Mouse (Mus musculus) limb, embryonic 11.5 days (tissue): ENCODE results near the gene F830045P16Rik. TPM values are rescaled to one million over a fixed set of nuclear protein-coding genes. Genes with fewer than 3 reads are reported as not detected.

Experiments used
- ATAC-seq: fragments of 200-750 bp; cut with Nextera tagmentation; 2 replicates; pipeline ENCODE4 v1.8.0; 2017; ENCODE audit warnings: low read depth; ENCODE audit not compliant: insufficient number of reproducible peaks, low FRiP score, low TSS enrichment
- DNase-seq: peaks from one replicate; pipeline ENCODE4 v3.0.0-alpha.2; 2015; ENCODE audit warnings: low spot score
- H3K27ac ChIP-seq: fragments of 300-500 bp; sonication (generic); replicated peaks from 2 replicates; pipeline ENCODE4 v1.5.1; 2014; ENCODE audit warnings: low read depth, mild to moderate bottlenecking, low read length
- H3K27me3 ChIP-seq: fragments of 300-500 bp; sonication (generic); 2 replicates; pipeline ENCODE4 v1.6.1; 2014; ENCODE audit warnings: mild to moderate bottlenecking, low read length, mixed read lengths; ENCODE audit not compliant: control insufficient read depth, insufficient read depth
- H3K36me3 ChIP-seq: fragments of 300-500 bp; sonication (generic); 2 replicates; pipeline ENCODE4 v1.6.1; 2014; ENCODE audit warnings: mild to moderate bottlenecking, low read length, moderate library complexity, mixed read lengths; ENCODE audit not compliant: control insufficient read depth, insufficient read depth
- H3K4me1 ChIP-seq: fragments of 300-500 bp; sonication (generic); 2 replicates; pipeline ENCODE4 v1.6.1; 2014; ENCODE audit warnings: low read length, mixed read lengths; ENCODE audit not compliant: control insufficient read depth, insufficient read depth
- H3K4me2 ChIP-seq: fragments of 300-500 bp; sonication (generic); 2 replicates; pipeline ENCODE4 v1.6.1; 2014; ENCODE audit warnings: low read depth, mild to moderate bottlenecking, moderate library complexity; ENCODE audit not compliant: severe bottlenecking
- H3K4me3 ChIP-seq: fragments of 300-500 bp; sonication (generic); 2 replicates; pipeline ENCODE4 v1.5.1; 2014; ENCODE audit warnings: low read depth, low read length
- H3K9ac ChIP-seq: fragments of 300-500 bp; sonication (generic); 2 replicates; pipeline ENCODE4 v1.6.1; 2014; ENCODE audit warnings: mild to moderate bottlenecking, low read length
- H3K9me3 ChIP-seq: fragments of 300-500 bp; sonication (generic); 2 replicates; pipeline ENCODE4 v1.6.1; 2016; ENCODE audit warnings: low read length; ENCODE audit not compliant: control insufficient read depth
- WGBS: fragments of 180-500 bp; shearing (Covaris S2); extraction: QIAGEN DNeasy Blood & Tissue Kit; methylation state at CpG from one replicate; pipeline ENCODE4 v1.1.7; 2014; 5-methylcytosine and 5-hydroxymethylcytosine counted together
- polyA plus RNA-seq: library from polyadenylated mRNA; unstranded; fragments of >200 nt; fragmentation: Nextera tagmentation; extraction: Ambion mirVana; gene quantifications from 2 replicates; pipeline ENCODE4 v1.2.1, GENCODE M21; 2014

Gene F830045P16Rik
- polyA plus RNA-seq, 1 experiment from 2014 or later, result not detected

- H3K9me3 ChIP-seq, result no peaks in the 10 kb centered on the region
- no peak overlapping the region for H3K27ac ChIP-seq
- peaks cover 17% of the 10 kb centered on the region for H3K27me3 ChIP-seq
- no peak overlapping the region for H3K9ac ChIP-seq
- no peak for ATAC-seq
- H3K4me3 ChIP-seq, result no peak overlapping the region
- H3K4me1 ChIP-seq, result peaks cover 25% of the 10 kb centered on the region
- H3K36me3 ChIP-seq, result no peaks in the 10 kb centered on the region
- no peak for DNase-seq
- 86% methylated on average over 4 of the region's 4 CpGs for WGBS
- H3K4me2 ChIP-seq, result no peak overlapping the region
Measured at GRCm38 (mm10) chr2:129537926-129538325, 1.5 kb upstream of the F830045P16Rik start.

- Histone ChIP-seq H3K4me3 (no peak overlapping the region), H3K4me2 (no peak overlapping the region), H3K9me3 (no peaks in the 10 kb centered on the region), H3K4me1 (peaks cover 25% of the 10 kb centered on the region), H3K27ac (no peak overlapping the region), H3K36me3 (no peaks in the 10 kb centered on the region), H3K9ac (no peak overlapping the region), H3K27me3 (peaks cover 15% of the 10 kb centered on the region)
- DNase-seq (no peak), ATAC-seq (no peak)
- WGBS, result 27% methylated on average over 7 of the region's 7 CpGs
Measured at GRCm38 (mm10) chr2:129537360-129537759, 958 bp upstream of the F830045P16Rik start.

GRCm38 (mm10) chr2:129536926-129537325 lies 524 bp upstream of the F830045P16Rik start:
- Histone ChIP-seq H3K27ac (no peak overlapping the region), H3K9me3 (no peaks in the 10 kb centered on the region), H3K4me1 (peaks cover 25% of the 10 kb centered on the region), H3K9ac (no peak overlapping the region), H3K4me2 (no peak overlapping the region), H3K36me3 (no peaks in the 10 kb centered on the region), H3K4me3 (no peak overlapping the region), H3K27me3 (peaks cover 12% of the 10 kb centered on the region)
- ATAC-seq (no peak), DNase-seq (no peak)
- 48% methylated on average over 1 of the region's 1 CpGs for WGBS

GRCm38 (mm10) chr2:129534886-129535591 lies 1.4 kb downstream of the F830045P16Rik start:
- 52% methylated on average over 5 of the region's 5 CpGs for WGBS
- Histone ChIP-seq H3K27ac (no peak overlapping the region), H3K9me3 (no peaks in the 10 kb centered on the region), H3K4me1 (peaks cover 18% of the 10 kb centered on the region), H3K36me3 (no peaks in the 10 kb centered on the region), H3K4me3 (no peak overlapping the region), H3K9ac (no peak overlapping the region), H3K4me2 (no peak overlapping the region), H3K27me3 (peaks cover 3% of the 10 kb centered on the region; the same call in 1 of the 2 replicates)
- ATAC-seq (no peak), DNase-seq (no peak)

GRCm38 (mm10) chr2:129531890-129532289 lies 4.5 kb downstream of the F830045P16Rik start:
- no peaks in the 10 kb centered on the region for H3K36me3 ChIP-seq
- WGBS, result 76% methylated on average over 2 of the region's 2 CpGs
- no peak overlapping the region for H3K9ac ChIP-seq
- DNase-seq (no peak), ATAC-seq (no peak)
- H3K27ac ChIP-seq, result no peak overlapping the region
- peaks cover 12% of the 10 kb centered on the region; the same call in 1 of the 2 replicates for H3K4me1 ChIP-seq
- H3K4me3 ChIP-seq, result no peak overlapping the region
- H3K27me3 ChIP-seq, result peaks cover 3% of the 10 kb centered on the region; the same call in 1 of the 2 replicates
- H3K4me2 ChIP-seq, result no peak overlapping the region
- H3K9me3 ChIP-seq, result no peaks in the 10 kb centered on the region

- Histone ChIP-seq H3K4me1 (peaks cover 5% of the 10 kb centered on the region; the same call in 1 of the 2 replicates), H3K27ac (no peak overlapping the region), H3K4me2 (no peak overlapping the region), H3K4me3 (no peak overlapping the region), H3K36me3 (no peaks in the 10 kb centered on the region), H3K27me3 (no peaks in the 10 kb centered on the region), H3K9ac (no peak overlapping the region), H3K9me3 (no peaks in the 10 kb centered on the region)
- ATAC-seq, result no peak
- DNase-seq, result no peak
Measured at GRCm38 (mm10) chr2:129531102-129531501, 5.3 kb downstream of the F830045P16Rik start.

- ATAC-seq (no peak), DNase-seq (no peak)
- H3K36me3 ChIP-seq, result no peaks in the 10 kb centered on the region
- no peak overlapping the region for H3K4me3 ChIP-seq
- no peak overlapping the region for H3K27ac ChIP-seq
- no peaks in the 10 kb centered on the region for H3K27me3 ChIP-seq
- WGBS, result 39% methylated on average over 14 of the region's 14 CpGs
- no peak overlapping the region for H3K4me2 ChIP-seq
- H3K9ac ChIP-seq, result no peak overlapping the region
- no peaks in the 10 kb centered on the region for H3K9me3 ChIP-seq
- H3K4me1 ChIP-seq, result peaks cover 5% of the 10 kb centered on the region; the same call in 1 of the 2 replicates
Measured at GRCm38 (mm10) chr2:129529297-129530209, 6.8 kb downstream of the F830045P16Rik start.

GRCm38 (mm10) chr2:129527916-129528315 lies 8.5 kb downstream of the F830045P16Rik start:
- DNase-seq, result peak; percentile 5
- 87% methylated on average over 4 of the region's 4 CpGs for WGBS

More at GRCm38 (mm10) chr2:129527916-129528315, 8.5 kb downstream of the F830045P16Rik start:
- Histone ChIP-seq H3K9me3 (no peaks in the 10 kb centered on the region), H3K4me3 (no peak overlapping the region), H3K4me2 (no peak overlapping the region), H3K9ac (no peak overlapping the region), H3K27ac (no peak overlapping the region), H3K36me3 (no peaks in the 10 kb centered on the region), H3K4me1 (peaks cover 5% of the 10 kb centered on the region; the same call in 1 of the 2 replicates), H3K27me3 (no peaks in the 10 kb centered on the region)
- ATAC-seq, result no peak
